Mouse (Mus musculus): ENCODE results near the gene Hap1.

Hap1 gene

GRCm38 (mm10) chr11:100355972-100356818, at the start of gene Hap1:
Hap1 (minus strand) TSS chr11:100356128.
- DNase-seq (ENCODE audit: low spot score), result peak; percentile 85

- DNase-seq (ENCODE audit: low spot score), result no peak
Measured at GRCm38 (mm10) chr11:100404456-100405074, 48.6 kb upstream of the Hap1 start.

GRCm38 (mm10) chr11:100403445-100404134, 47.7 kb upstream of the Hap1 start:
- no peak for DNase-seq (ENCODE audit: low spot score)

DNA sequence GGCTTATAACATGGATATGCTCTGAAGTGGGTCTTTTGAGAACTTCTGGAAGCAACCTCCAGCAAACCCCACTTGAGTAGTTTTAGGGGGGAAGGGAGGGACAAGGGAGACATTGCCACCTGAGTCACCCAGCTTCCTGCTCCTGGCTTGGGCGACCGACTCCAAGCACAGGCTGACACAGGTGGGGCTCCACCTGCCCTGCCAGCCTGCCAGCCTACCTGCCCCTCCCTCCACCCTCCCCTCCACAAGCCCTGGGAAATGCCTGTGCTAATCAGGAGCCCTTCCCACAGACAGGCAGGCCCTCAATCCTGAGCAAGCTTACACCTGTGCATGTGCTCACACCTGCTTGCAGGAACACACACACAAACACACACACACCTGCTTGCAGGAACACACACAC, 46.8 kb upstream of the Hap1 start:
- no peak for DNase-seq (ENCODE audit: low spot score)

GRCm38 (mm10) chr11:100402240-100402639, 46.3 kb upstream of the Hap1 start:
- no peak for DNase-seq (ENCODE audit: low spot score)

DNA sequence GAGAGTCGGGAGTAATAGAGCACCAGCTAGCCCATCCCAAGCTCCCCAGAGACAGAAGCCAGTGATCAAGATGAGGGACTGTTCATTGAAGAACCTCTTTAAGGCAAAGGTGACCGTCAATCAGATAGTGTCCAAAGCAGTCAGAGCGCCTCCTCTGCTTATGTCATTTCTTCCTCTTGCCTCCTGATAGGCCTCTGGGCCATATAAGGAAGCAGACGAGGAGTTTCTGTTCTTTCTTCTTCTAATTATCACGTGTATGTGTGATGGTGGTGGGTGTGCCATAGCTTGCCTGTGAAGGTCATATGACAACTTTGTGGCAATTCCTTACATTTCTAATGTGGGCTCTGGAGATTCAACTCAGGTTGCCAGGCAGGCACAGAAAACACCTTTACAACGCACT, 44.9 kb upstream of the Hap1 start:
- no peak for DNase-seq (ENCODE audit: low spot score)

DNA sequence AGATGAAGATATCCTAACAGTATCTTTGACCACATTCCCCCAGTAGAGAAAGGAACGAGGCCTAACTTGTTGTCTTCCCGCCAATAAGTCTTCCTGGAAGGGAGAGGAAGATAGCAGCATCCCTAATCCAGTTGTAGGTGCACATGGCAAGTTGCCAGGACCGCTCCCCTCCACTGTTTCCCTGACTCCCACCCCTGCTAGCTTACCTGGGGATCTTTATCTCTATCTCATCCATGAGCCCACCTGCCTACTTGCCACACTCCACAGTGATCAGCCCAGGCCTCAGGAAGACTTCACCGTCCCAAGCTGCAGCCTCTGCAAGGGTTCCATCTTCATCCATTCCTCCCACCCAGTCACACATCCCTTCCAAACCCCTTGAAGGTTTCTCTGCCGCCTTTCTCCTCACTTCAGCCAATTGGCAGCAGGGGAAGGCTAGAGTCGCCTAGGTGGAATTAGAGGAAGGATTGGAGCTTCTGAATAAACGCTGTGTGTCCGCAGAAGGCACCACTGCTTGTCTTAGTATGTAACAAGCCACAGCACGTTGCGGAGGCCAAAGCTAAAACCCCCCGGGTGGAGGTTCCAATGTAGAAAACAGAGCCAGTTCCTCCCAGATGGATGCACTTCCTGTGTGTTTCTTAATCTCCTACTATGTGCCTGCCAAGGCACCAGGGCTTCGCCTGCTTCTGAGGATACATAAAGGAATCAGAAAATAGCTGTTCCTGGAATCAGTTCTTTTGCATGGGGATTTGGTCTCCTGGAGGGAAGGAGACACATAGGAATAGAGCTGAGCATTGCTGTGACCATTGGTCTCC, 44.0 kb upstream of the Hap1 start:
- DNase-seq (ENCODE audit: low spot score), result no peak

GRCm38 (mm10) chr11:100399320-100399719, 43.4 kb upstream of the Hap1 start:
- DNase-seq (ENCODE audit: low spot score), result no peak

- DNase-seq (ENCODE audit: low spot score), result no peak
Measured at GRCm38 (mm10) chr11:100398517-100398916, 42.6 kb upstream of the Hap1 start.

DNA sequence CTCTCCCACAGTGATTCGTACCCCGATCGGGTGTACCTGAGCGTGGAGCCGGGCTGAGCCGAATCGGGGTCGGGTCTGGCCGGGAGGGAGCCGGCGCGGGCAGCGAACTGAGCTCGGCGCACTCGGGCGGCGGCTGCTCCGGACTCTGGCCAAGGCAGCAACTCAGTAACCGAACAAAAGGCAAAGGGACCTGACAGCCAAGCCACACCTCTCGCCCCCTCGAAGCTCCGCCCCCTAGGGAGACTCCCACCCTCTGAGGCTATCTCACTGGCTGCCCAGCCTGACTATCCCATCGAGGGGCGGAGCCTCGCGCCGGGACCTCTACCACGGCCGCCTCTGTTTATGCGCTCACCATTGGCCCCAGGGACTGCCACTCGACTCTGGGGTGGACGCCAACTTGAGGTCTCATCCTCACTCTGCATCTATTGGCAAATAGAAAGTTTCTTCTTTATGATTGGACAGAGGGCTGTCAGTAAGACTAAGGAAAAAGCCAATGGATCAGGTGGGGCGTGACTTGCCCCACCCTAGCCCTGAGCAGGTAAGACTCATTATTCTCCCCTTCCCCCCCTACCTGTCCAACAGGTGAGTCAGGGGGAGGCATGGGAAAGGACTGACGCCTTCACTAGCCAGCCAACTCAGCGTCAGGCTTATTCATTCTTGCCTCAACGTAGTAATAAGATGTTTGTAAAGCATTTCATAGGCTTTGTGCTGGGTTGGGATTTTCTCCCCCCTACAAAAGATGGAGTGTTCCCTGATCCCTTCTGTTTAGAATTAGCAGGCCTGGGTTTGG, 41.9 kb upstream of the Hap1 start, which contains the start of gene Jup:
TSS of gene Jup (minus strand) at position 164 of the 790 bp plus-strand sequence.
- DNase-seq (ENCODE audit: low spot score), result peak; percentile 98

DNA sequence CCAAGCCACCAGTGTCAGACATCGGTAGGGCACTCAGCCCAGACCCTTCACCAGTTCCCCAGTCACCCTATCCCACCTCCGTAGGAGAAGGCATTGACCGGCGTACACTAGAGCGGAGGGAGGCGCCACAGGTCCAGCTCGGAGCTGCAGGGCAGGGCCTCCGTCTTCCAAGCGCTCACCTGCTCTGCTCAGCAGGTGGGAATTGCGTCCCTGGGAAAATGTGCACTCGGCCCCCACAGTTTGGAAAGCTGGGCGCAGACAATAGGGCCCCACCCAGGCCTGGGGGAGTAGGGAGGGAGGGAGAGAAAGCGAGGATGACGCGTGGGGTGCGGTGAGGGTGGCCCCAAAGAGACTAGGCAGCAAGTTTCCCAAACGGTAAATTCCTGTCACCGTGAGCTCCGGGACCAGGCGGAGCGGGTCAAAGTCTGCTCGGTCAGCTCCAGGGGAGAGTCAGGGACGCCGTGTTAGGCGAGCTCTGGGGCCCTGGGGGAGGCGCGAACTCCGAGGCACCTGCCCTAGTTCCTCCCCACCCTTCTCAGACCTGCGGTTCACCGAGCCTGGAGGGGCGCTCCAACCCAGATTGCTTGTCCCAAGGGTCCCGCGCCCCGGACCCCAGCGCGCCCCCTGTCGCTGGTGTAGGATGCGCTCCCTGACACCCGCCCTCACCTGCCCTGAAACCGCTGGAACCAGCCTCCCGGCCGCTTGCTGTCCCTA, 41.1 kb upstream of the Hap1 start:
- DNase-seq (ENCODE audit: low spot score), result peak; percentile 51

DNA sequence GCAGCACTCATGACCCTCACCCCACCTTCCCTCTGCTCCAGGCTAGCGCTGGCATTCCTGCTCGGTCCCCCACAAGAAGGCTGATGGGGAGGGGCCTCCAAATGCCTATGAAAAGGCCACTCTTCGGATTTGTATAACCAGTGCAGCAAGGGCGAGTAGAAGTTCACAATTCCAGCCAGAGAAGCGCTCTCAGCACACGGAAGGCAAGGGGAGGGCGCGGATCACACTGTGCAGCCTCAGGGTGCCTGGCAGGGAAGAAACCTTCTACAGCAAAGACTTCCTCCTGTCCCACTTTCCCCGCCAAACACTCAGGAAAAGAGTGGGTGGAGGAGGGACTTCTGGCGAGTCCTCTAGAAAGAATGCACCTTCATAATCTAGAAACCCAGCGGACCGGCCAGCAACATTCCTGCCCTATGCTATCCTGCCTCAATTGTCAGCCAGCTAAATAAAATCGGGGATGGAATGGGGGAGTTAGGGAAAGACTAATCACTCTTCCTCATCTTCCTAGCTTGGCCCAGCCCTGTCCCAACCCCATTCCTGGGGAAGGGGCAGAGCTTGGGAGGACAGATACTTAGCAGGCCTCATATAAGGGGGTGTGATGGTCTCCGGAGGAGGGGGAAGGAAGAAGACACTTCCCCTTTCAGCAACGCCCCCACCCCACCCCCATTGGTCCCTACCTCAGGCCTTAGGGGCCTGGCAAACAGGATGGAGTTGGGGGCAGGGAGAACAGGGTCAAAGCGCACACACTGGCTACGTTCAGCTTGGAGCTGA, 40.1 kb upstream of the Hap1 start:
- DNase-seq (ENCODE audit: low spot score), result peak; percentile 32

GRCm38 (mm10) chr11:100395200-100395599, 39.3 kb upstream of the Hap1 start:
- DNase-seq (ENCODE audit: low spot score), result no peak

GRCm38 (mm10) chr11:100394353-100395074, 38.6 kb upstream of the Hap1 start:
- no peak for DNase-seq (ENCODE audit: low spot score)

DNA sequence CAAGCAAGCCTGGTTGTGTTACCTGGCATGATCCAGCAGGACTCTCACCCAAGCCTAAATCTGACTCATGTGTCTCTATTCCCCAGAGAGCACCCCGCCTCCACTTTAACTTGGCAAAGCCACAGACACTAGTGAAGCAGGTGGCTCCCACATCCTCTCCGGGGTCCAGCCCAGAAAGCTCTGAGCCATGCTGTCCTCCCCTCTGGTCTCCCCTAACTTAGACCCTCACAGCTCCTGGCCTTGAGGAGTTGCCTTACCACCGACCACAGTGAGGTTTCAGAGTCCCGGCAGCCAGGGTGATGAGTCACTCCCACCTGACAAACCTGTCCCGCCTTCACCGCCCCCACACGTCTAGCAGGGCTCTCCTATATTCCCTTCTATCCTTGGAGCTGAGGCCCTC, 37.8 kb upstream of the Hap1 start:
- no peak for DNase-seq (ENCODE audit: low spot score)

- no peak for DNase-seq (ENCODE audit: low spot score)
Measured at GRCm38 (mm10) chr11:100392958-100393357, 37.0 kb upstream of the Hap1 start.

DNA sequence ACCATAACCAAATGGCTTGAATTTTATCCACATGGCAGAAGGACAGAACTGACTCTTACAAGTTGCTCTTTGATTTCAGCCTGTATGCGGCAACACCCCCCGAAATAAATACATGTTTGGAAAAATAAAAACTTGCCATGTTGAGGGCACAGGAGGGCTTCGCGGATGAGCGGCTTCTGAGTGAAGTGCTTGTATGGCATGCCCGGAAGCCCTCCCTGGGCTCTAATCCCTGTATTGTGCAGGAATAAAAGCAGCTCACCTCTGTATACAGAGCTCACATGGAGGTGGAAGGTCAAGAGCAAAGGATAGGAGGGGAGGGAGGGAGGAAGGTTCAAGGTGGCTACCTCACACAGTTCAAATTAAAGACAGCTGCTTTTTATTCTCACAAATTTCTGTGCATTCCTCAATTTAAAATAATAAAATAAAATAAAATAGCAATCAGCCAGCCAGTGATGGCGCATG, 36.0 kb upstream of the Hap1 start:
- DNase-seq (ENCODE audit: low spot score), result no peak

DNA sequence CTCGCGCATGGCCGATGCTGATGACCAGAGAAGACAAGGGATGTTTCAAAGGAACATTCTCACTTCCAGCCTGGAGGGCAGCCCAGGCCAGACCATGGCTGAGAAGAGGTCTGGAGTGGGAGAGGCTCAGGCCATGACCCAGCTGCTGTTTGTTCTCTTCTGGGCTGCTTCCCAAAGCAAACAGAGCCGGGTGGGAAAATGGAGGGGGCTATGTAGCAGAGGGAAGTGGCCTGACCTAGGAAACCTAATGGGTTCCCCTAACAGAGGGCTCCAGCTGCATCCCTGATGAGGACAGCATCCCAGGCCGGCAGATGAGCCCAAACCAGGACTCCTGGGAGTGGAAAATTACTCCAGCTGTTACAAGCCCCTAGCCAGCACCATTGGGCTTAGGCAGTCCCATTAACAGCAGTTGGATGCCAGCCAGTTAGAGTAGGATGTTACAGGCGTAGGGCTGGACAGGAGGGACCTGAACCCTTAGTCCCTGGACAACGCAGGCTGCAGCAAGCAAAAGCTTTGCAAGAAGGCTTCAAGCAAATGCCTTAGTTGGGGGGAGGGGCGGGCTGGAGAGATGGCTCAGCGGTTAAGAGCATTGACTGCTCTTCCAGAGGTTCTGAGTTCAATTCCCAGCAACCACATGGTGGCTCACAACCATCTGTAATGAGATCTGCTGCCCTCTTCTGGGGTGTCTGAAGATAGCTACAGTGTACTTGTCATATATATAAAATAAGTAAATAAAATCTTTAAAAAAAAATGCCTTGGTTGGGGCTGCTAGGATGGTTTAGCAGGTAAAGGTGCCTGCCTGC, 35.4 kb upstream of the Hap1 start:
- no peak for DNase-seq (ENCODE audit: low spot score)
